Mouse (Mus musculus): ENCODE measurements around the gene Nin. TPM values are rescaled to one million over a fixed set of nuclear protein-coding genes. Genes with fewer than 3 reads are reported as not detected.

The Nin gene
- polyA plus RNA-seq, 1 experiment from 2014 or later = 9.1 TPM

DNA sequence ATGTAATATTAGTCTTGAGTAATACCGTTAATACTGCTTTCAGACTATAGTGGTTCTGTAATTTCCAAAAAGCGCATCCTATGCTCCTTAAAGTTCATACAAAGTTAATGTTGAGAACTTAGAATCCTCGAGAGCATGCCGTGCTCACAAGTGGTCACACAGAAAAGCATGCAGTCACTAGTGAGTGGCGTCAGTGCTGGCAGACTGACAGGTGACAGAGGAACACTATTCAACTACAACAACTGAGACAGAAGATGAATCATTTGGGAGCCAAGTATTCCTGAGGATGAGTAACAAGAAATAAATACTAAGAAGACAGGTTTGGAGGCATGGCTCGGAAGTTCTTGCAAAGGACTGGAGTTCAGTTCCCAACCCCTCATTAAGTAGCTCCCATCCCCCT, 146.4 kb downstream of the Nin start:
- Histone ChIP-seq H3K27ac (replicated peaks) (no peak overlapping the region), H3K9ac (replicated peaks) (no peak overlapping the region), H3K4me1 (no peaks in the 10 kb centered on the region), H3K27me3 (replicated peaks) (no peaks in the 10 kb centered on the region), H3K4me2 (no peak overlapping the region), H3K36me3 (peaks cover 63% of the 10 kb centered on the region), H3K4me3 (replicated peaks) (no peak overlapping the region), H3K9me3 (replicated peaks) (no peaks in the 10 kb centered on the region)
- 91% methylated on average over 6 of the region's 6 CpGs for WGBS
- no peak for ATAC-seq (ENCODE audit: low FRiP score)

DNA sequence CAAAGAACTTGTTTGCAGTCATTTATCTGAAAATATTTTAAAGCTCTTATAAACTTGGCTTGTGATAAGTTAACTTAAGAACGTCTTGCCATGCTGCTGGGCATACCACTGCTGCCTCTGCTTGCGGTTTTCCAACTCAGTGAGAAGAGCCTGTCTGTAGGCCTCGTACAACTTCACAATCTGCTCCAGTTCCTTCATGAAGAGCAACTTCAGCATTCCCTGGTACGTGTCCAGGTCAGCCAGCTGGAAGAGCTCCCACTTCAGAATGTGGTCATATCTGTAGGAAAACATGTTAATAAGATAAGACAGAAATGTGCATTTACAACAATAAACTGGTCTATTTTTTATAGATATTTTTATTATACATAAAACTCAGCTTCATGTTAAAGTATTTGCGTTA, 147.4 kb downstream of the Nin start:
- H3K27ac ChIP-seq (replicated peaks) = no peak overlapping the region
- 90% methylated on average over 5 of the region's 5 CpGs for WGBS
- H3K9me3 ChIP-seq (replicated peaks) = no peaks in the 10 kb centered on the region
- ATAC-seq (ENCODE audit: low FRiP score) = no peak
- no peaks in the 10 kb centered on the region for H3K27me3 ChIP-seq (replicated peaks)
- H3K9ac ChIP-seq (replicated peaks) = no peak overlapping the region
- peaks cover 73% of the 10 kb centered on the region for H3K36me3 ChIP-seq
- no peaks in the 10 kb centered on the region for H3K4me1 ChIP-seq
- no peak overlapping the region for H3K4me2 ChIP-seq
- H3K4me3 ChIP-seq (replicated peaks) = no peak overlapping the region

DNA sequence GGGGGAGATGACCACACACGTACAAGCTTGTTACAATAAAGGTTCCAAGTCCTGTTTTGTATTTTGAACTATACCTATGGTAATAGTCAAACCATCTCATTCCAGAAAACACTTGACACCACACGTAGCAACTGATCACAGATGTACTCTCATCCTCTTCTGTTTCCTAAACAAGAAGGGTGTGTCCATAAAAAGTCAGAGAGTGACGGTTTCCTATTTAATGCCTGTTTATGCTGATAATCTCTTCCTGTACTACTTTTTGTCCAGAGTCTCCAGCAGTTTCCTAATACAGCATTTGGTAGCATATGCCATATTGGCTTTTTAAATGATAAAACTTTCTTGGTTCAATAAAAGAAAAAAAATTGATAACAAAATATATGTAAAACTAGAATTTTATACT, 147.9 kb downstream of the Nin start:
- Histone ChIP-seq H3K27ac (replicated peaks) (no peak overlapping the region), H3K4me3 (replicated peaks) (no peak overlapping the region), H3K4me2 (no peak overlapping the region), H3K36me3 (peaks cover 74% of the 10 kb centered on the region), H3K27me3 (replicated peaks) (no peaks in the 10 kb centered on the region), H3K4me1 (no peaks in the 10 kb centered on the region), H3K9me3 (replicated peaks) (no peaks in the 10 kb centered on the region), H3K9ac (replicated peaks) (no peak overlapping the region)
- no peak for ATAC-seq (ENCODE audit: low FRiP score)
- 88% methylated on average over 3 of the region's 3 CpGs for WGBS

DNA sequence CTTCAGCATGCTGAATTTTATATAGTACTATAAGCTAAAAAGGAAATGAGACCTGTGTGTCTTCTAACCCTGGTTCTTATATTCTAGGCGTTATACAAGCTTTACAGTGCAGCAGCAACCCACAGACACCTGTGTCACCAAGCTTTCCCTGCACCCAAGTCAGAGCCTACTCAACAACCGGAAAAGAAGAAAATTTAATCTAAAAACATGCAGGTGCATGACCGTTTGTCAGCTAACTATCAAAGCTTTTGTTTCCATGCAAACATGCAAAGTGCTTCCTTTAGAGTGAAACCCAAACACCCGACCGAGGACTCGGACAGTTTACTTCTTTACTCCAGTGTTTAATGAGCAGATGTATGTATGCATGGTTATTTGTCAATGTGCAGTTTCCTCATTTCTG, 150.4 kb downstream of the Nin start:
- Histone ChIP-seq H3K4me3 (replicated peaks) (no peak overlapping the region), H3K9ac (replicated peaks) (no peak overlapping the region), H3K9me3 (replicated peaks) (no peaks in the 10 kb centered on the region), H3K4me1 (no peaks in the 10 kb centered on the region), H3K27ac (replicated peaks) (no peak overlapping the region), H3K27me3 (replicated peaks) (no peaks in the 10 kb centered on the region), H3K36me3 (peaks cover 73% of the 10 kb centered on the region), H3K4me2 (no peak overlapping the region)
- ATAC-seq (ENCODE audit: low FRiP score) = no peak
- 94% methylated on average over 6 of the region's 6 CpGs for WGBS

DNA sequence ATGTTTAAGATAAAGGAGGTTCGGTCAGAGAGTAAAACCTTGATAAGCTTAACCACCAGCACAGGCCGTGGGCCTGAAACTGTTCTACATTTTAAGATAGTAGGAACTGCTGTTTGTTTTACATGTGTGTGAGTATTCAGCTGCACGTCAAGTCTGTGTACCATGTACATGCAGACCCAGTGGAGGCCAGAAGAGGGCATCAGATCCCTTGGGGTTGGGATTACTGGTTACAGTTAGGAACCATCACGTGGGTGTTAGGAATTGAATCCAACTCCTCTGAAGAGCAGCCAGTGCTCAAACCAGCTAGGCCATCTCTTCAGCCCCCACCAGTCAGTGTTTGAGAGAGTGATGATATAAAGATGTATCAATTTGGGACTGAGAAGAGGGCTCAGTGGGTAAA, 151.0 kb downstream of the Nin start:
- no peak overlapping the region for H3K4me3 ChIP-seq (replicated peaks)
- ATAC-seq (ENCODE audit: low FRiP score) = no peak
- H3K36me3 ChIP-seq = peaks cover 70% of the 10 kb centered on the region
- WGBS = 63% methylated on average over 4 of the region's 4 CpGs
- no peak overlapping the region for H3K4me2 ChIP-seq
- no peaks in the 10 kb centered on the region for H3K9me3 ChIP-seq (replicated peaks)
- H3K27ac ChIP-seq (replicated peaks) = no peak overlapping the region
- no peaks in the 10 kb centered on the region for H3K27me3 ChIP-seq (replicated peaks)
- H3K9ac ChIP-seq (replicated peaks) = no peak overlapping the region
- H3K4me1 ChIP-seq = no peaks in the 10 kb centered on the region

Other genes with a start within 250 kb of the Nin start
- gene Atl1, start 221.1 kb downstream of the Nin start, polyA plus RNA-seq (2015; fragmentation: Nextera tagmentation; extraction: Ambion mirVana) = 122 and 155 TPM in 2 replicates
- gene Map4k5, start 220.5 kb downstream of the Nin start, polyA plus RNA-seq (2015; fragmentation: Nextera tagmentation; extraction: Ambion mirVana) = 25.4 and 25.8 TPM in 2 replicates
- 2.2 and 3.4 TPM in 2 replicates for gene Sav1, start 126.7 kb downstream of the Nin start, polyA plus RNA-seq (2015; fragmentation: Nextera tagmentation; extraction: Ambion mirVana)
- 0.20 and 0.22 TPM in 2 replicates for gene Abhd12b, start 40.4 kb upstream of the Nin start, polyA plus RNA-seq (2015; fragmentation: Nextera tagmentation; extraction: Ambion mirVana)
- gene Pygl, start 117.8 kb upstream of the Nin start, polyA plus RNA-seq (2015; fragmentation: Nextera tagmentation; extraction: Ambion mirVana) = 10.0 and 17.0 TPM in 2 replicates
- 90.1 and 101 TPM in 2 replicates for gene Trim9, start 233.9 kb upstream of the Nin start, polyA plus RNA-seq (2015; fragmentation: Nextera tagmentation; extraction: Ambion mirVana)